Mouse (Mus musculus) activated CD4-positive, CD25-positive, alpha-beta regulatory T cell, adult 4 months (primary cell): ENCODE results near the gene Gm765. TPM values are rescaled to one million over a fixed set of nuclear protein-coding genes. Genes with fewer than 3 reads are reported as not detected.

Source experiments
- ATAC-seq: one replicate; pipeline ENCODE4 v1.8.0; 2017
- polyA plus RNA-seq, 2 experiments: library from polyadenylated mRNA; unstranded; fragments of 100-300 nt; shearing (Covaris generic); gene quantifications; one replicate each; pipeline ENCODE4 v1.2.1; 2017

Gene Gm765
- polyA plus RNA-seq, 2 experiments from 2014 or later = 0.14 TPM; not detected in 1

DNA sequence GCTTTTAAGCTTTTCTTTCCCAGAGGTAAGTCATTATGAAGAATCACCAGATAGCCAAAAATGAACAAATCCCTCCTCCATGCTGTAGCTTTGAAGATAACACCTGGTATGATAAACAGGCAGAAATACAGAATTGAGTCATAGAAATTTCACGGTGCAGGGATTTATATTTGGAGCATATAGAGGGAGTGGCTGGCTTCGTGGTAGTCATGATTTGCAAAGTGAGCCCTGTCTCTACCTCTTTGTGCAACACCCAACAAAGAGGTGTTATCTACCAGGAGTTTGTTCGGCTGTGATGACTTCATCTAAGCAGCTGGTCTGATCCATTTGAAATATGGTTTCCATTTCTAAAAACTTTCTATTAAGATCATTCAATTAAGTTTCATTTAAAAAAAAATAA is 130.3 kb downstream of the Gm765 start:
- no peak for ATAC-seq

DNA sequence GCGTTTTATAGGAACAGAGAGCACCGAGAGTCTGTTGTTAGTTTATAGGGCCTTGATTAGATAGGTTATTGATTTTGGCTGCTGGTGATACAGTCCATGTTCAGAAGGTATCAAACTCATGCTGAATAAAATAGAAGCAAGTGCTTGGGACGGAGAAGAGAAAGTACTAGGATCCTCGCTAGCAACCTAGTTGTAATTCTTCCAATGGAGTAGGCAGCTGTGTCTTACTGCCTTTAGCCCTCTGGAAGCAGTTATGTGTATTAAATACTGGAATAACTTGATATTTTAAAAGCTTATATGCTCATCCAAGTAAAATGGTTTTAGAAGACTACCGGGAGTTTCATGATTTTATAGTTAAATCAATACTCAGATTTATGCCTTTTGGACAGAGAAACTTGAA is 132.3 kb downstream of the Gm765 start:
- ATAC-seq = no peak

DNA sequence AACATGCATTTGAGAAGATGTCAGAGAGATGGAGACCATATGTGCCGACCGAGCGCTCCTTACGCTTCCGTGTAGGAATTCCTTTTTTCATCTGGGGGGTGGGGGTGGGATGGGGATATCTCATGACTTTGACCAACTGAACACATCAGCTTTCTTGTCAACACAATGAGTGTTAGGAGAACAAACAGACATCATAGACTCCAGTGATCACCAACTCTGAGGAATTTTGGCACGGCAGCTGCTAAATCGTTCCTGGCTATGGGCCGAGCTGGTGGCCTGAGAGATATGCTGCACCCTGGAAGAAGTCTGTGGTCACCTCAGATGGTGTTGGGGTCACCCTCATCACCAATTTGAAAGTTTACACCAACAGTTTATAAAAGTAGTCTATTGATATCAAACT is 134.5 kb downstream of the Gm765 start:
- ATAC-seq = no peak

DNA sequence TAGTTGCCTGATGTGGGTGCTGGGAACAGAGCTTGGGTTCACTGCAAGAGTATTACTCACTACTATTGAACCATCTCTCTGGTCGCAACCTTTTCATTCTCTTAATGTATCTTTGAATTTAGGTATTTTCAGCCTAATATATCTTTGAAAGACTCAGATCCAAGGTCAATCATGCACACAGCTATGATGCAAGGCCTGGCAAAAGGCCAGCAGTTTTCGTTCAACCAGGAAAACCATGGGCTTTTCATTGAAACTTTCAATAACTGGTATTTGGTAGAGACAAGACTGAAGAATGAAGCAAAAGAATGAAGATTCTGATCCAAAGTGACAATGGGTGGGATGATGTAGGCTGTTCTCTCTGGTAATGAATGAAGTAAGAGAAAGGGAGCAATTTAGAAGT is 143.8 kb downstream of the Gm765 start:
- ATAC-seq = no peak

DNA sequence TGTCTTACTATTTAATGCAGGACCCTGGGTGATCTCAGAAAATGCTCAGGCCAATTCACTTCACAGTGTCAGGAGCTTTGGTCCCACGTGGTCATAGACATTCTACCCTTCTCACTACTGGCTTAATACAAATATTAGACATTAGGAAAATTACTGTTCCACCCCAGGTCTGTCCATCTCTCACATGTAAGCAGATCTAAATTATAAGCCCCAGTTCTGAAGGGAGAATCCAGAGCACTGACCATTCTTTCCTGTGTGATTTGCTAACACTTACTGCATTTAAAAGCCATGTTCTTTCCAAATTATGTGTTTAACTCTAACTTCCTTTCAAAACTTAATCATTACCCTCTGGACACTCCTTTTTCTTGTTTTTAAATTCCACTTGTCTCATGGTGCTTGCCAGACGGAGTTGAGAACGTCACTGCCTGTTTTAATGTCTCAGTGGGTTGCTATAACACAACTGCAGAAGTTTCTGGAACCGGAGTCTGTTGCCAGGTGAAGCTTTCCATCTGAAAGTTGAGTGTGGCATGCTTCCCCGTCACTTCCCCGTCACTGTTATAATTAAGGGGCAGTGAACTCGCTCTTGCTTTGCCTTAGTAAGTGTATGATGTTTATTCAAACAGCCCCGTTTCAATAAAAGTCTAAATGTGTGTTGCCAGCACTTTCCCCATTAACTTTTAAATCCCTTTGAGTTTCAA is 151.7 kb downstream of the Gm765 start:
- ATAC-seq = no peak
